ENCODE assay signal across 7 mouse cellular contexts in genomic region chr12:79322539-79322938, GRCm38 (mm10). TPM values are rescaled to one million over a fixed set of nuclear protein-coding genes. Genes with fewer than 3 reads are reported as not detected.
DNase-seq lines count a peak whose midpoint lies in the region; ATAC-seq and TF ChIP-seq lines count a peak whose summit lies in the region.
"Not testable (repeated sequence)": the region's sequence is repeated elsewhere in the genome, so short reads cannot be mapped to it uniquely, and the experiment has no call there.

No protein-coding gene starts in this region.

- peaks cover 20% of the 10 kb centered on the region for H3K36me3 ChIP-seq in E14TG2a.4 (ENCODE audit: insufficient read depth, low read length)
- not testable (repeated sequence) for H3K36me3 ChIP-seq in liver, postnatal 0 days (replicated peaks; ENCODE audit: insufficient read depth, low read length)

- 59% methylated on average over 2 of the region's 2 CpGs for WGBS in liver, postnatal 0 days (ENCODE audit: insufficient replicate concordance)

- TF ChIP-seq CTCF in E14TG2a.4 (conservative IDR thresholded peaks at IDR 0.05; ENCODE audit: low read length): peak; percentile 46
- peak; percentile 62 for TF ChIP-seq CTCF in liver, postnatal 0 days (IDR thresholded peaks at IDR 0.05; ENCODE audit: low read depth)

- not testable (repeated sequence) for H3K4me2 ChIP-seq in liver, postnatal 0 days (ENCODE audit: low read depth, low read length)

- DNase-seq in ZHBTc4 (ENCODE audit: low read depth, low spot score): peak; percentile 44
- DNase-seq in cerebellum, adult 9-10 months: peak; percentile 25
- peak; percentile 8 for DNase-seq in gastrocnemius, adult 18-20 months (ENCODE audit: low spot score)
- peak; percentile 60 for DNase-seq in induced T-regulatory cell, adult 2 months (ENCODE audit: low read depth)
- DNase-seq in liver, postnatal 0 days: not testable (repeated sequence)
- peak; percentile 51 for DNase-seq in naive thymus-derived CD4-positive, alpha-beta T cell, adult 2 months (ENCODE audit: low read depth)

- not testable (repeated sequence) for TF ChIP-seq EP300 in liver, postnatal 0 days (IDR thresholded peaks at IDR 0.05; ENCODE audit: low read depth)

- H3K9me3 ChIP-seq in E14TG2a.4 (ENCODE audit: low read length); liver, postnatal 0 days (ENCODE audit: low read length): not testable (repeated sequence)

- not testable (repeated sequence) for H3K4me3 ChIP-seq in E14TG2a.4 (replicated peaks; ENCODE audit: low read length); liver, postnatal 0 days (ENCODE audit: low read depth, low read length)

- not testable (repeated sequence) for H3K27me3 ChIP-seq in E14TG2a.4 (ENCODE audit: insufficient read depth, low read length); liver, postnatal 0 days (ENCODE audit: insufficient read depth, low read length)

- ATAC-seq in liver, postnatal 0 days: not testable (repeated sequence)

- H3K4me1 ChIP-seq in E14TG2a.4 (replicated peaks; ENCODE audit: low read depth, low read length): peaks cover 15% of the 10 kb centered on the region
- not testable (repeated sequence) for H3K4me1 ChIP-seq in liver, postnatal 0 days (ENCODE audit: insufficient read depth)

- not testable (repeated sequence) for H3K9ac ChIP-seq in liver, postnatal 0 days (replicated peaks)

- H3K27ac ChIP-seq in liver, postnatal 0 days (ENCODE audit: low read depth): not testable (repeated sequence)

RNA-seq across cellular contexts. Expression of gene Rad51b, which starts 25.5 kb away (rescaled TPM):
- under 1 TPM; 0.17 to 0.23 TPM for total RNA-seq in gastrocnemius, adult 18-20 months (2021)
- 2.5 TPM in 2 replicates for polyA plus RNA-seq in liver, postnatal 0 days (2015; fragmentation: Nextera tagmentation; extraction: Ambion mirVana)

RNA-seq across cellular contexts. Expression of gene Zfyve26, which starts 26.4 kb away (rescaled TPM):
- 10 to 100 TPM; 14.4 to 15.5 TPM for total RNA-seq in gastrocnemius, adult 18-20 months (2021)
- 4.2 and 4.8 TPM in 2 replicates for polyA plus RNA-seq in liver, postnatal 0 days (2015; fragmentation: Nextera tagmentation; extraction: Ambion mirVana)
